Mouse (Mus musculus) urinary bladder, adult 18-20 months (tissue): ENCODE measurements around the gene Rab5c.
A peak's percentile ranks its signal among the peaks of the same experiment; 100 is the strongest.

Experiments
- DNase-seq, 2 experiments: peaks; one replicate each; pipeline ENCODE4 v3.0.0; 2022; ENCODE audit warnings: low spot score in 2 of 2, mixed read lengths in 2 of 2

Rab5c gene

GRCm38 (mm10) chr11:100738066-100738604 is at the start of gene Rab5c:
Rab5c (minus strand) TSS chr11:100738215.
- peak; percentile 95 to 99 for DNase-seq

GRCm38 (mm10) chr11:100785774-100786173 is 47.8 kb upstream of the Rab5c start:
- no peak for DNase-seq

- DNase-seq = no peak
These were observed 46.3 kb upstream of the Rab5c start for GRCm38 (mm10) chr11:100784286-100784685.

- no peak for DNase-seq
These were observed 44.6 kb upstream of the Rab5c start for GRCm38 (mm10) chr11:100782568-100782967.

- no peak for DNase-seq
These were observed 43.9 kb upstream of the Rab5c start for GRCm38 (mm10) chr11:100781763-100782475.

GRCm38 (mm10) chr11:100780247-100780646 is 42.2 kb upstream of the Rab5c start:
- DNase-seq = no peak

- DNase-seq = no peak
These were observed 40.1 kb upstream of the Rab5c start for GRCm38 (mm10) chr11:100778069-100778468.

- DNase-seq = no peak
These were observed 37.9 kb upstream of the Rab5c start for GRCm38 (mm10) chr11:100775921-100776320.

GRCm38 (mm10) chr11:100774261-100774660 is 36.2 kb upstream of the Rab5c start:
- DNase-seq = no peak

- DNase-seq = peak; percentile 76 to 77
These were observed 32.8 kb upstream of the Rab5c start, which contains the start of gene Ghdc for GRCm38 (mm10) chr11:100770646-100771408. Ghdc (minus strand) TSS chr11:100770957.

GRCm38 (mm10) chr11:100769980-100770379 is 32.0 kb upstream of the Rab5c start:
- no peak for DNase-seq

- no peak for DNase-seq
These were observed 29.9 kb upstream of the Rab5c start for GRCm38 (mm10) chr11:100767871-100768270.

GRCm38 (mm10) chr11:100766726-100767125 is 28.7 kb upstream of the Rab5c start:
- no peak for DNase-seq

GRCm38 (mm10) chr11:100762831-100763230 is 24.8 kb upstream of the Rab5c start, which contains the start of gene Hcrt:
Hcrt (minus strand) TSS chr11:100762931.
- DNase-seq = no peak

- DNase-seq = peak; percentile 49 to 81
These were observed 23.6 kb upstream of the Rab5c start for GRCm38 (mm10) chr11:100761547-100762045.

- no peak for DNase-seq
These were observed 21.7 kb upstream of the Rab5c start, which contains the start of gene Kcnh4 for GRCm38 (mm10) chr11:100759611-100760233. Kcnh4 (minus strand) TSS chr11:100759942.

GRCm38 (mm10) chr11:100758707-100759610 is 20.9 kb upstream of the Rab5c start:
- peak in 1 of 2 experiments; percentile 50 for DNase-seq

- no peak for DNase-seq
These were observed 19.6 kb upstream of the Rab5c start for GRCm38 (mm10) chr11:100757566-100757965.

- DNase-seq = no peak
These were observed 18.5 kb upstream of the Rab5c start for GRCm38 (mm10) chr11:100756476-100756875.

GRCm38 (mm10) chr11:100754693-100755057 is 16.7 kb upstream of the Rab5c start:
- no peak for DNase-seq
